Mouse (Mus musculus) monocyte, adult 5-6 weeks (primary cell): Measurements from ENCODE around the gene Zfp536. TPM values are rescaled to one million over a fixed set of nuclear protein-coding genes. Genes with fewer than 3 reads are reported as not detected.

Experiments used
- ATAC-seq: fragments of 153-309, 156-312 bp; replicated peaks from 2 replicates; pipeline ENCODE4 v1.8.0; 2017; ENCODE audit warnings: mild to moderate bottlenecking; ENCODE audit not compliant: low TSS enrichment, insufficient number of reproducible peaks, severe bottlenecking, poor library complexity, low FRiP score
- total RNA-seq: library from RNA; stranded (forward); fragments of 200-1000, 200-491, 200-594 nt; gene quantifications from 3 replicates; pipeline ENCODE4 v1.2.3, GENCODE M21; 2017

Gene Zfp536
- total RNA-seq, result not detected in 3 replicates

- ATAC-seq, result no peak
Measured at GRCm38 (mm10) chr7:37773312-37773702, at the start of gene Zfp536. Gene Zfp536, minus strand, starts transcription at chr7:37773641.

DNA sequence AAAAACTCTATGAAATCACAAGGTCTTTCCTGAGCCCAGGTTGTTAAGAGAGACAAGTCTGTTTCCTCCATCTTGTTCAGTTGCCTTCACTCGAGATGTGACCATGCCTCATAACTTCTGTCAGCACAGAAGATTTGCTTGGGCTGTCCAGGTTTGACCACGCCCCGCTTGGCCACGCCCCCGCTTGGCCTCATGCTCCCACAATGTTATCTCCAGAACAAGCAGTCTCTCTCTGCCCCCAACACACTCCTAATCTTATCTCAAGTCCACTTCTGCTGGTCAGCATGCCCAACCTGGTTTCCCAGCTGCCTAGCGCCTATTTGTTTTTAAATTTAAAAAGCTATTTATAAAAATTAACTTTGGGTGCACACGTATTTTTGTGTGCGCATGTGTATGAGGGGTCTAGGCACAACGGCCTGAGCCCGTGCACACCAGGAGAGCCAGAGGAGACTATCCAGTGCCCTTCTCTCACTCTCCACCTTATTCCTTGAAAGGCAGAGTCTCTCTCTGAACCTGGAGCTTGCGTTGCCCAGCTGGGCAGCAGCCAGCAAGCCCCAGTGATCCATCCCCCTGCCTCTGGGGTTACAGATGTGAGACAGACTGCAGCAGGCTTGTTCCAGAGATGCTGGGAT lies 47.3 kb upstream of the Zfp536 start:
- ATAC-seq, result no peak

DNA sequence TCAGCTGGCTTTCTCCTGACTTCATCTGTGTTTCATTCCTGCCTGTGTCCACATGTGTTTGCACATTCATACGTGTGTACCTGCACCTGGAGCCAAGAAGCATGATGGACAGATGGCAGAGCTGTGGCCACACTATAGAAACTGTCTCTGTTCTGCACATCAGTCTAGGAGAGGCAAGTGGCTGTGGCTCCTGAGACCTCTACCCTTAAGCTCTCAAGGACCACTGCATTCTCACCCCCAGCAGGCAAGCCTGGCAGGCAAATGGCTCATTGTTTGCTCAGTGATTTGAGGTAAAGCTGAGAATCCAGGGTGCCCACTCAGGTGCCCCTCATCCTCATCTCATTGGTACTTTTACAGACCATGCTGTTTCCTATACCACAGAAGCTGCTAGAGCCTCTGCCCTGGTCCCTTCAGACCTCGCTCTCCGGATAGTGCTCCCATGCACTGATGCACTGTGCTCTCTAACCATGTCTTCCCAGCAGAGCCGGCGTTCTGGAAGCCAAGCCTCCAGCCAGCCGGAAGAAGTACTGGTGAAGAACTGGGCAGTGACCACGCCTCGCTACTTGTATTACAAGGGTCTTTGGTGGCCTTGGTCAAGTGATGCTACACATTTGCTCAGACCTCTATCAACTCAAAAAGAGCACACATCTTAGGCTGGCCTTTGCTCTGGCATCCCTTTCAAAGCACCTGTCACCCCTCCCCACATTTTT lies 45.3 kb upstream of the Zfp536 start:
- no peak for ATAC-seq

GRCm38 (mm10) chr7:37816901-37817300 lies 43.5 kb upstream of the Zfp536 start:
- no peak for ATAC-seq

- no peak for ATAC-seq
Measured at GRCm38 (mm10) chr7:37814844-37815406, 41.5 kb upstream of the Zfp536 start.

- no peak for ATAC-seq
Measured at GRCm38 (mm10) chr7:37813676-37814075, 40.2 kb upstream of the Zfp536 start.

GRCm38 (mm10) chr7:37809908-37810307 lies 36.5 kb upstream of the Zfp536 start:
- ATAC-seq, result no peak

DNA sequence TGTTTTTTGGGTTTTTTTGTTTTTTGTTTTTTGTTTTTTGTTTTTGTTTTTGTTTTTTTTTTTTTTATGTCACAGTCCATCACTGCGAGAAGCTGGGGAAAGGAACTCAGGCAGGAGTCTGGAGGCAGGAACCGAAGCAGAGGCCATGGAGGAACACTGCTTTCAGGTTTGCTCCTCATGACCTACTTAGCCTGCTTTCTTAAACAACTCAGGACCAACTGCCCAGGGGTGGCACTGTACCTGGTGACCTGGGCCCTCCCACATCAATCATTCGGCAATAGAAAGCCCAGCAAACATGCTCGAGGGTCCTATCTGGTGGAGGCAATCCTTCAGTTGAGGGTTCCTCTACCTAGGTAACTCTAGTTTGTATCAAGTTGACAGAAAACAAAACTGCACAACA lies 35.6 kb upstream of the Zfp536 start:
- no peak for ATAC-seq

DNA sequence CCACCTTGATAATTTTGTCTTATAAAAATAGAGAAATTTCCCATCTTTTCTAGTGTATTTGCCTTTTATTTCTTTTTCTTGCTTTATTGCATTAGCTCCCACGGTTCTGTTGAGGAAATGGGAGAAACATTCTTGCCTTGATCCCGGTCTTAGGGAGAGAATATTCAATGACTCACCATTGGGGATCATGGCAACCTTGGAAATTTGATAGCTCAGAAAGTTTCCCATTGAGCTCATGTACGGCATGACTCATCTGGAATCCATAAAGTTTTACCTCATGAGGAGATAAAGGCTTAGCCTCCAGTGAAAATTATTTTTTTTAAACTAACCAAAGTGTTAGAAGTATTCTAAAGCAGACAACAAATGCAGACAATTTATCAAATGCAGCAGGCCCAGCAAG lies 27.7 kb upstream of the Zfp536 start:
- ATAC-seq, result no peak

DNA sequence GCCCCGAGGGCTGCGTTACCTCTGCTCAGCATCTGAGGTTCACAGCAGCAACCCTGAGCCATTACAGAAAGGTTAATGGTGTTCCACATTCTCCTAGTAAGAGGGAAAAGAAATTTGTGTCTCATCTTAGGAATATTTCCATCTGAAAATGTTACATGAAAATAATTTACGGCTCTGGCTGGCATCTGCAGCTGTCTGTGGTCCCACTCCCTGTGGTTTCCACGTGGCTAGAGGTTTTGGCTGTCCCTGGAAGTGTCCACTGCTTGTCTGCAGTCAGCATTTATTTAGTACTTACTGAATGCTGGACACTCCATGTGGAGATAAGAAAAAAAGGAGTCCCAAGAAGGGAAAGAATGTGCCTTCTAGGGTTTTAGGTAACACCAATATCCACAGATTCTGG lies 15.3 kb upstream of the Zfp536 start:
- no peak for ATAC-seq

- no peak for ATAC-seq
Measured at GRCm38 (mm10) chr7:37775502-37775901, 2.1 kb upstream of the Zfp536 start.

- no peak for ATAC-seq
Measured at GRCm38 (mm10) chr7:37774463-37774970, 1.1 kb upstream of the Zfp536 start.

DNA sequence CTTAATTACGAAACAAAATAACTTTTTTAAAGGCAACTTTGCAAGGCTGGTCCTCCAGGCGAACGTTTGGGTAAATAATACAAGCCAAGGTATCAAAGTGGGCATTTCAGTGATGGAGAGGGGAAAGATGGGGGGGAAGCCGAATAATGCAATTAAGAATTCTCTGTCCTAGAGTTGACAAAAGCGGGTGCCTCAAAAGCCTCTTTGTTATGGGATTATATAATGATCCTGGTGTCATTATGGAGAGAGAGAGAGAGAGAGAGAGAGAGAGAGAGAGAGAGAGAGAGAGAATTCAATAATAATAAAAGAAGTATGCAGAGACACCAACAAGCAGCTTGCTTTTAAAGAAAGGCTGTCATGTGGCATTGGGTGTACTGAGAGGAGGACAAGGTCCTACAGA lies 465 bp upstream of the Zfp536 start:
- ATAC-seq, result no peak

- ATAC-seq, result no peak
Measured at GRCm38 (mm10) chr7:37772376-37773311, 797 bp downstream of the Zfp536 start.

- ATAC-seq, result no peak
Measured at GRCm38 (mm10) chr7:37771491-37772375, 1.7 kb downstream of the Zfp536 start.

GRCm38 (mm10) chr7:37770400-37771050 lies 2.9 kb downstream of the Zfp536 start:
- no peak for ATAC-seq

DNA sequence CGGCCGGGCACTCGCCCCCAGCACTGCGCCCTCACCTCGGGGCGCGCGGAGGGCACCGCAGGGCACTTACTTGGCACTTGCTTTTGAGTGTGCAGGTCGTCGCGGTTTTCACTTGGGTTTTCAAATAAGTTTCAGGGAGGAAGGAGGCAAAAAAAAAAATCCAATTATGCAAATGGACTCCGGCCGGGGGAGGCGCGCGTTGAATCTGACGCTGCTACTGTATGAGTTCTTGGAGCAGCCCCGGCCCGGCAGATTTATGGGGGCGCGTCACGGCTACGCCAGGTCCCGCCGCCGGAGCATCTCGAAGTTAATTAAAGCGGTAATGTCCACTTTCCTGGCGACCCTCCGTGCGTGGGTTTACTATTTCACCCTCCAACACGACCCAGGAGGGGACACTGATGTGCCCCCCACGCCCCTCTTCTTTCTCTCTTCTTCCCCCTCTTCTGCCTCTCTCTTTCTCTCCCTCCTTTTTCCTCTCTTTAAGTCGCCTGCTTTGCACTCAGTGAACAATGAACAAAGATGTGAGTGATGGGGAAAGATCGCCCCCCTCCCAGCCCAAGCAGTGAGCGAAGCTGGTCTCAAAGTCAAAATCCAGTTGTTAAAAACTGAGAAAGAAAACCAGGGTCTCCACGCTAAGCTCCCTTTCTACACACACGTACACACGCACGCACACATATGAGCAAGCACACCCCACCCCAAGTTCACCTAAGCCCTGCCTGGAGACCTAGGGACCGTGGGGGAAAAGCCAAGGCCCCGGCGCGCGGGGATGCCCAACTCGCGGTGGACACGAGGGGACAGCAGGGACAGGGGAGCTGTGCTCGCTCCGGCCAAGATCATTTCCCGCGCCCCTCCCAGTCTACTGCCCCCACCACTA lies 3.7 kb downstream of the Zfp536 start:
- no peak for ATAC-seq
